Mouse (Mus musculus) limb, embryonic 14.5 days (tissue): ENCODE measurements at regions not wholly inside any gene's neighbourhood (a gene's known extent, or its start where the extent isn't known, plus 50 kb on each side); places are given as distances from the start of the nearest gene placed in this dataset.

Experiments used
- ATAC-seq: fragments of 200-750 bp; cut with Nextera tagmentation; 2 replicates; pipeline ENCODE4 v1.8.0; 2017; ENCODE audit warnings: low read depth, moderate number of reproducible peaks, moderate TSS enrichment; ENCODE audit not compliant: low FRiP score
- DNase-seq: peaks from one replicate; pipeline ENCODE4 v3.0.0-alpha.2; 2015; ENCODE audit warnings: low spot score
- H3K27ac ChIP-seq: fragments of 300-500 bp; sonication (generic); replicated peaks from 2 replicates; pipeline ENCODE4 v1.5.1; 2014; ENCODE audit warnings: low read depth, mild to moderate bottlenecking, low read length, moderate library complexity, mixed read lengths
- H3K27me3 ChIP-seq: fragments of 300-500 bp; sonication (generic); 2 replicates; pipeline ENCODE4 v1.6.1; 2014; ENCODE audit warnings: low read length, mixed read lengths; ENCODE audit not compliant: control insufficient read depth, insufficient read depth
- H3K36me3 ChIP-seq: fragments of 300-500 bp; sonication (generic); 2 replicates; pipeline ENCODE4 v1.6.1; 2014; ENCODE audit warnings: mild to moderate bottlenecking, low read length, moderate library complexity, mixed read lengths; ENCODE audit not compliant: control insufficient read depth, insufficient read depth
- H3K4me1 ChIP-seq: fragments of 300-500 bp; sonication (generic); 2 replicates; pipeline ENCODE4 v1.6.1; 2014; ENCODE audit warnings: antibody characterized with exemption, low read length, mixed read lengths; ENCODE audit not compliant: control insufficient read depth, insufficient read depth
- H3K4me2 ChIP-seq: fragments of 300-500 bp; sonication (generic); replicated peaks from 2 replicates; pipeline ENCODE4 v1.6.1; 2014; ENCODE audit warnings: low read depth, mild to moderate bottlenecking, low read length, moderate library complexity; ENCODE audit not compliant: severe bottlenecking
- H3K4me3 ChIP-seq: fragments of 300-500 bp; sonication (generic); replicated peaks from 2 replicates; pipeline ENCODE4 v1.5.1; 2014; ENCODE audit warnings: low read length
- H3K9ac ChIP-seq: fragments of 300-500 bp; sonication (generic); 2 replicates; pipeline ENCODE4 v1.6.1; 2014; ENCODE audit warnings: mild to moderate bottlenecking, low read depth, low read length, moderate library complexity; ENCODE audit not compliant: severe bottlenecking
- H3K9me3 ChIP-seq: fragments of 300-500 bp; sonication (generic); 2 replicates; pipeline ENCODE4 v1.6.1; 2016; ENCODE audit warnings: low read length; ENCODE audit not compliant: control insufficient read depth
- POLR2A ChIP-seq: fragments of 200-500 bp; IDR thresholded peaks from 2 replicates; pipeline ENCODE4 v1.8.0; 2012; ENCODE audit warnings: inconsistent platforms, mild to moderate bottlenecking, moderate library complexity, borderline replicate concordance; ENCODE audit not compliant: insufficient read depth, insufficient read length; ENCODE audit errors: extremely low read depth
- whole genome bisulfite sequencing: fragments of 180-500 bp; shearing (Covaris S2); extraction: QIAGEN DNeasy Blood & Tissue Kit; methylation state at CpG from one replicate; pipeline ENCODE4 v1.1.7; 2014; 5-methylcytosine and 5-hydroxymethylcytosine counted together

DNA sequence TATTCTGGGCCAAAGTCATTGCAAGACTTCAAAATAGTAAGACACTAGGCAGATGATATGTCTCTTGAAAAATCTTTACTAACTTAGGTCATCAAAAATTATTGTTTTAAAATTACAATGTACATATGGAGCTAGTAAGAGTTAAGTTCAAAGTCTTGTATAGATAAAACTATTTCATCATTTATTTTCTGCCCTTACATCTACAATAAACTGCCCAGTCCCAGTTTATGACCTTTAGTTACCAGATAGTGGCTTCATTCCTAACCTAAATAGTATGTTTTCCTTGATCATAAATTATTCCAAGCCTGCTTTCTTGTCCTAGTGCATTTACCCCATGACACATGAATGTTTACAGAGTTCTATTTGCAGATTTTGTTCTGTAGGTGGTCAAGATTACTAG, 72.9 kb downstream of the Manea start:
- H3K4me3 ChIP-seq, result no peak overlapping the region
- no peak overlapping the region for H3K4me2 ChIP-seq
- TF ChIP-seq POLR2A, result no peak
- no peak overlapping the region for H3K27ac ChIP-seq
- no peak overlapping the region for H3K9ac ChIP-seq
- ATAC-seq (no peak), DNase-seq (no peak)
- no peaks in the 10 kb centered on the region for H3K27me3 ChIP-seq
- no peaks in the 10 kb centered on the region for H3K9me3 ChIP-seq
- H3K4me1 ChIP-seq, result no peaks in the 10 kb centered on the region
- H3K36me3 ChIP-seq, result no peaks in the 10 kb centered on the region

DNA sequence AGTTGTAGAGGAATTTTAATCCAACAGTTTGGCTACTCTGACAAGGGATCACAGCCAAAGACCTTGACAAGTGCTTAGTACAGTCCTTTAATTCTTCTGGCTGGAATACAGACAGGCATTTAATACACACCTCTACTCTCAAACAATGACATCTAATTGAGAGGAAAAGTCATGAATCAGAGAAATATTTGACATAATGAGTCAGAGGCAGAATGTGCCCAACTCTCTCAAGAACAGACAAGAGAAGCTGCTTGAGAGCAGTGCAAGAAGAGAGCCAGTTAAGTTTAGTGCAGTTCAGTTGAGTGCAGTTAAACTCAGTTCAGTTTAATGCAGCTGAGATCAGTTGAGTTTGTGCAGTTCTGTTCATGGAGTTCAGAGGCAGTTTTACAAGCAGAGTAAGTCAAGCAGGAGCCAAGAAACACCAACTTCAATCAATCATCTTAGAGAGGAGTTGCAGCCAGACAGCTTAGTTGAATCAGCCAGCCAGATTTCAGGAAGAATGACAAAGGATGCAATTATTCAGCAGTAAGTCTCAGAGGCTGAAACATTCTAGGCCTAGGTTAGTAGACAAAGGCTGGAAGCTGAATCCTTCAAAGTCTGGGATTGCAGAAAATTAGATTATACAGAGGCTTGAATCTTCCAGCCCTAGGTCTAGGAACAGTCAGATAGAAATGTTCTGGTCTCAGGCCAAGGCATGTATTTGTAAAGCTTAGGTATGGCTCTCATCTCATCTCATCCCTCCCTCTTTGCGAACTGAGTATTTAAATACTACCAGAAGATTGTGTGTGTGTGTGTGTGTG, 87.3 kb downstream of the Manea start:
- H3K36me3 ChIP-seq, result no peaks in the 10 kb centered on the region
- no peaks in the 10 kb centered on the region for H3K27me3 ChIP-seq
- H3K4me1 ChIP-seq, result no peaks in the 10 kb centered on the region
- H3K4me3 ChIP-seq, result no peak overlapping the region
- 80% methylated on average over 1 of the region's 1 CpGs for WGBS
- no peak overlapping the region for H3K9ac ChIP-seq
- H3K27ac ChIP-seq, result no peak overlapping the region
- ATAC-seq (no peak), DNase-seq (peak; percentile 65)
- H3K9me3 ChIP-seq, result no peaks in the 10 kb centered on the region
- no peak overlapping the region for H3K4me2 ChIP-seq
- TF ChIP-seq POLR2A, result no peak

DNA sequence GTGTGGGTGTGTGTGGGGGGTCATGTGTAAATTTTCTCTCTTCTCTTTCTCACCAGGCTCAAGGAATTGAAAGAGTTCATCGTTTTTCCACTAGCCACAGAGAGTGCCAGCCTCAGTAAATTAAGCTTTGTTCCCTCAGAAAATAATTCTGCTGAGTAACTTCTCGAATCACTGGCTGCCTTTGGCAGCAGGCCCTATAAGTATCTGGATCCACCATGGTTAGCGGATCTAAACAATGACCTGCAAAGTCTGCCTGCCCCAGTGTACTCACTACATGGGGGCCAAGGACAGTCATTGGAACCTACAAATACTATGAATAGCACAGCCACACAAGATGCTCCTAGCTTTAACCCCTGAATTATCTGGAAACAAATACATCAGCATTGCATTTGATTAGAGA, 90.8 kb downstream of the Manea start:
- no peak overlapping the region for H3K4me3 ChIP-seq
- no peaks in the 10 kb centered on the region for H3K9me3 ChIP-seq
- no peak overlapping the region for H3K4me2 ChIP-seq
- no peaks in the 10 kb centered on the region for H3K36me3 ChIP-seq
- no peak overlapping the region for H3K9ac ChIP-seq
- DNase-seq (no peak), ATAC-seq (no peak)
- 79% methylated on average over 3 of the region's 3 CpGs for WGBS
- H3K4me1 ChIP-seq, result no peaks in the 10 kb centered on the region
- H3K27ac ChIP-seq, result no peak overlapping the region
- no peak for TF ChIP-seq POLR2A
- no peaks in the 10 kb centered on the region for H3K27me3 ChIP-seq

DNA sequence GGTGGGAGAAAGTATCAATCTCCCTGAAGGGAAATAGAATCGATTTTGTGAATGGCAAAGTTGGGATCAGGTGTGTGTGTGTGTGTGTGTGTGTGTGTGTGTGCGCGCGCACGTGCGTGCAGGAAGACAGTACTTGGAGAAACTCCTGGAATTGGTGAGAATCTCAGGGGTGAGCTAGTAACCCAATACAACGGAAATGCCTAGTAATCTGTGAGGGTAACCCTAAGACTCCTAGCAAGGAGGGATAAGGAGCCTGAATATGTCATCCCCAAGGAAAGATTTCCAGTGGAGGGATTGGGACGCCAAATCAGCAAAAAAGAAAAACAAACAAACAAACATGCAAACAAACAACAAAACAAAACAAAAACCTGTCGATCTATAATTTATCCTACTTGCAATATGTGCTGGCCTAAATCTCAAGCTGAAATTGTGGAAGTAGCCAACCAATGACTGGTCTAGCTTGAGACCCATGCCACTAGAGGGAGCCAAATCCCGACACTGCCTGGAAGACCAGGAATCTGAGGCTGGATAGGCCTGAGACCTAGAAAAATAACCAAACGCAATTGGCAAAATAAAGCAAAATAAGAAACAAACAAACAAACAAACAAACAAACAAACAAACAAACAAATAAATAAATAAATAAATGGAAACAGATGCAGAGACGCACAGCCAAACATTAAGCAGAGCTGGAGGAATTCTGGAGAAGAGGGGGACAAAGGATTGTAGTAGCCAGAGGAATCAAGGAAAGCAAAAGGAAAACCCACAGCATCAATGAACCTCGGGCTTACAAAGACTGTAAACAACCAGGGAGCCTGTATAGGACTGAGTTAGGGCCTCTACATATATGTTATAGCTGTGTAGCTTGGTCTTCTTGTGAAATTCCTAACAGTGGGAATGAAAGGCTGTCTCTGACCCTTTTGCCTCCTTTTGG, 98.5 kb downstream of the Manea start:
- ATAC-seq, result 0 out of 2 replicates have a peak, but pooled peaks have one; percentile 71
- Histone ChIP-seq H3K27ac (no peak overlapping the region), H3K9ac (no peak overlapping the region), H3K4me1 (no peaks in the 10 kb centered on the region), H3K9me3 (no peaks in the 10 kb centered on the region), H3K4me3 (no peak overlapping the region), H3K4me2 (no peak overlapping the region), H3K36me3 (no peaks in the 10 kb centered on the region), H3K27me3 (no peaks in the 10 kb centered on the region)
- 65% methylated on average over 13 of the region's 13 CpGs for WGBS
- no peak for TF ChIP-seq POLR2A
- DNase-seq, result peak; percentile 79

DNA sequence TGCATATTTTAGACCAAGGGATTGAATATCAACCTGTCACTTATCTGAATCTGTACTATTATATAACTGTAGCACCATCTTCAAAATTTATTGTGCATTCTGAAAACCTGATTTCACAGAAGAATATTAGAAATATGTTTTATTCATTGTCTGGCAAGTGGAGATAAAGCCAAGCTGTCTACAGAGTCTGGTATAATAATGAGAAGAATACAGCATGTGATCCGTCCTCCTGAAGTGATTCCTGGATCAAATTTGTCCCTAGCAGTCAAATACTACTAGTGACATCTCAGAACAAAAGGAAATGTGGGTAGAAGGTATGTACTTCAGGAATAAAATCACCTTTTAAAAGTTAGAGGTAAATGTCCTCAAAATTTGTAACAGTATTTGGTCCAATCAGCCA, 123.4 kb downstream of the Manea start:
- Histone ChIP-seq H3K36me3 (no peaks in the 10 kb centered on the region), H3K4me3 (no peak overlapping the region), H3K9me3 (no peaks in the 10 kb centered on the region), H3K4me2 (no peak overlapping the region), H3K27ac (no peak overlapping the region), H3K27me3 (no peaks in the 10 kb centered on the region), H3K9ac (no peak overlapping the region), H3K4me1 (no peaks in the 10 kb centered on the region)
- no peak for DNase-seq
- ATAC-seq, result no peak
- no peak for TF ChIP-seq POLR2A
- WGBS, result 84% methylated on average over 1 of the region's 1 CpGs
